Mouse (Mus musculus) forebrain, embryonic 15.5 days (tissue): ENCODE data around the gene Catip. TPM values are rescaled to one million over a fixed set of nuclear protein-coding genes. Genes with fewer than 3 reads are reported as not detected.

Experiments
- microRNA counts: library from miRNA; unstranded; fragments of <30 nt; microRNA quantifications from one replicate; lab custom pipeline; 2016
- microRNA-seq: library from miRNA; unstranded; fragments of <30 nt; microRNA quantifications from one replicate; pipeline ENCODE4, GENCODE M21; 2016
- polyA plus RNA-seq: library from polyadenylated mRNA; unstranded; fragments of >200 nt; fragmentation: Nextera tagmentation; extraction: Ambion mirVana; gene quantifications from 2 replicates; pipeline ENCODE4 v1.2.1, GENCODE M21; 2015

The Catip gene
- polyA plus RNA-seq, 1 experiment from 2014 or later: 1.2 TPM

MicroRNA genes within 50 kb of the gene (microRNA counts, 519-probe panel; counts per million panel counts)
- microRNA mmu-miR-26b (lab: Ali Mortazavi, UCI): 3,063 counts per million, percentile 74 among the panel's probes with 10 or more counts

Small RNA genes lying within 50 kb of the gene (microRNA-seq; reads per million reads assigned to microRNA genes)
- 13,082 reads per million, percentile 97 among the genes with 10 or more reads in this experiment for gene Mir26b

Other genes starting within 250 kb of the Catip start
- gene Tns1, start 237.7 kb upstream of the Catip start, polyA plus RNA-seq: 6.0 and 7.9 TPM in 2 replicates
- gene Rufy4, start 236.6 kb upstream of the Catip start, polyA plus RNA-seq: 0.13 and 0.14 TPM in 2 replicates
- gene Cxcr2, start 208.1 kb upstream of the Catip start, polyA plus RNA-seq: 0.13 TPM in 2 replicates
- not detected in 2 replicates for gene Cxcr1, start 167.5 kb upstream of the Catip start, polyA plus RNA-seq
- 403 and 418 TPM in 2 replicates for gene Arpc2, start 126.0 kb upstream of the Catip start, polyA plus RNA-seq
- gene Gpbar1, start 83.6 kb upstream of the Catip start, polyA plus RNA-seq: 0.34 TPM in 1 of 2 replicates, not detected in the other
- 211 and 214 TPM in 2 replicates for gene Aamp, start 77.4 kb upstream of the Catip start, polyA plus RNA-seq
- gene Pnkd, start 77.2 kb upstream of the Catip start, polyA plus RNA-seq: 99.2 and 104 TPM in 2 replicates
- gene Tmbim1, start 56.5 kb upstream of the Catip start, polyA plus RNA-seq: 5.4 and 6.8 TPM in 2 replicates
- gene Slc11a1, start 13.1 kb downstream of the Catip start, polyA plus RNA-seq: 1.9 and 3.2 TPM in 2 replicates
- gene Ctdsp1, start 29.4 kb downstream of the Catip start, polyA plus RNA-seq: 21.4 and 22.4 TPM in 2 replicates
- gene Vil1, start 47.3 kb downstream of the Catip start, polyA plus RNA-seq: 0.27 and 0.29 TPM in 2 replicates
- 53.8 and 56.2 TPM in 2 replicates for gene Cnot9, start 143.9 kb downstream of the Catip start, polyA plus RNA-seq
- gene Plcd4, start 180.8 kb downstream of the Catip start, polyA plus RNA-seq: 3.4 and 5.3 TPM in 2 replicates
- gene Usp37, start 182.2 kb downstream of the Catip start, polyA plus RNA-seq: 32.2 and 33.0 TPM in 2 replicates
- 8.9 and 9.6 TPM in 2 replicates for gene Zfp142, start 226.1 kb downstream of the Catip start, polyA plus RNA-seq
- 27.6 and 27.9 TPM in 2 replicates for gene Bcs1l, start 226.2 kb downstream of the Catip start, polyA plus RNA-seq
- 41.8 and 46.0 TPM in 2 replicates for gene Rnf25, start 239.3 kb downstream of the Catip start, polyA plus RNA-seq
- gene Stk36, start 239.3 kb downstream of the Catip start, polyA plus RNA-seq: 25.7 and 27.9 TPM in 2 replicates